Mouse (Mus musculus): ENCODE data around the gene Enpp7. TPM values are rescaled to one million over a fixed set of nuclear protein-coding genes. Genes with fewer than 3 reads are reported as not detected.

The Enpp7 gene
- polyA plus RNA-seq, 1 experiment from 2014 or later, result not detected

GRCm38 (mm10) chr11:119022068-119022894 lies 34.3 kb downstream of the Enpp7 start:
- Histone ChIP-seq H3K27me3 (peaks cover 30% of the 10 kb centered on the region), H3K4me3 (replicated peaks) (peak overlapping the region; percentile 95), H3K4me2 (peak overlapping the region; percentile 94), H3K9ac (peak overlapping the region; percentile 98), H3K9me3 (no peaks in the 10 kb centered on the region), H3K27ac (peak overlapping the region; percentile 97), H3K4me1 (peaks cover 47% of the 10 kb centered on the region), H3K36me3 (replicated peaks) (peaks cover 29% of the 10 kb centered on the region)
- 4% methylated on average over 42 of the region's 42 CpGs for WGBS
- ATAC-seq (ENCODE audit: low FRiP score), result no peak

GRCm38 (mm10) chr11:119022895-119023615 lies 35.1 kb downstream of the Enpp7 start, which contains the start of gene Cbx2:
Gene Cbx2, plus strand, starts transcription at chr11:119022962.
- under 1% methylated on average over 97 of the region's 99 CpGs for WGBS
- peak within 1 kb of the TSS; percentile 97 for H3K27ac ChIP-seq
- H3K27me3 ChIP-seq, result peaks cover 30% of the 10 kb centered on the region
- no peaks in the 10 kb centered on the region for H3K9me3 ChIP-seq
- peak within 1 kb of the TSS; percentile 98 for H3K9ac ChIP-seq
- H3K4me1 ChIP-seq, result peaks cover 43% of the 10 kb centered on the region
- H3K4me3 ChIP-seq (replicated peaks), result peak within 1 kb of the TSS; percentile 95
- peak; percentile 94 for ATAC-seq (ENCODE audit: low FRiP score)
- peaks cover 36% of the 10 kb centered on the region for H3K36me3 ChIP-seq (replicated peaks)
- peak within 1 kb of the TSS; percentile 94 for H3K4me2 ChIP-seq

- no peaks in the 10 kb centered on the region for H3K9me3 ChIP-seq
- peaks cover 49% of the 10 kb centered on the region for H3K4me1 ChIP-seq
- peaks cover 30% of the 10 kb centered on the region for H3K27me3 ChIP-seq
- H3K4me2 ChIP-seq, result peak overlapping the region; percentile 94
- ATAC-seq (ENCODE audit: low FRiP score), result peak; percentile 17
- H3K27ac ChIP-seq, result peak overlapping the region; percentile 97
- H3K4me3 ChIP-seq (replicated peaks), result peak overlapping the region; percentile 95
- under 1% methylated on average over 15 of the region's 15 CpGs for WGBS
- H3K9ac ChIP-seq, result peak overlapping the region; percentile 98
- peaks cover 42% of the 10 kb centered on the region for H3K36me3 ChIP-seq (replicated peaks)
These were observed 35.6 kb downstream of the Enpp7 start for GRCm38 (mm10) chr11:119023616-119023980.

GRCm38 (mm10) chr11:119024260-119024659 lies 36.3 kb downstream of the Enpp7 start:
- peak overlapping the region; percentile 95 for H3K4me3 ChIP-seq (replicated peaks)
- no peak for ATAC-seq (ENCODE audit: low FRiP score)
- peaks cover 26% of the 10 kb centered on the region for H3K27me3 ChIP-seq
- H3K27ac ChIP-seq, result peak overlapping the region; percentile 97
- H3K9ac ChIP-seq, result peak overlapping the region; percentile 98
- peaks cover 48% of the 10 kb centered on the region for H3K36me3 ChIP-seq (replicated peaks)
- peaks cover 55% of the 10 kb centered on the region for H3K4me1 ChIP-seq
- no peaks in the 10 kb centered on the region for H3K9me3 ChIP-seq
- peak overlapping the region; percentile 94 for H3K4me2 ChIP-seq
- 10% methylated on average over 7 of the region's 7 CpGs for WGBS

- 0 out of 2 replicates have a peak overlapping the region, but pooled peaks have one; percentile 95 for H3K4me3 ChIP-seq (replicated peaks)
- H3K9ac ChIP-seq, result 0 out of 2 replicates have a peak overlapping the region, but pooled peaks have one; percentile 14
- no peaks in the 10 kb centered on the region for H3K9me3 ChIP-seq
- peak overlapping the region; percentile 94 for H3K4me2 ChIP-seq
- peaks cover 66% of the 10 kb centered on the region for H3K36me3 ChIP-seq (replicated peaks)
- peaks cover 12% of the 10 kb centered on the region; the same call in 1 of the 2 replicates for H3K27me3 ChIP-seq
- whole genome bisulfite sequencing, result 69% methylated on average over 12 of the region's 12 CpGs
- H3K4me1 ChIP-seq, result peaks cover 57% of the 10 kb centered on the region
- ATAC-seq (ENCODE audit: low FRiP score), result no peak
- H3K27ac ChIP-seq, result no peak overlapping the region
These were observed 38.2 kb downstream of the Enpp7 start for GRCm38 (mm10) chr11:119026203-119026602.

GRCm38 (mm10) chr11:119033874-119034558 lies 46.0 kb downstream of the Enpp7 start:
- peak; percentile 54 for ATAC-seq (ENCODE audit: low FRiP score)
- H3K9me3 ChIP-seq, result no peaks in the 10 kb centered on the region
- H3K9ac ChIP-seq, result no peak overlapping the region
- H3K27me3 ChIP-seq, result peaks cover 52% of the 10 kb centered on the region
- H3K4me1 ChIP-seq, result peaks cover 56% of the 10 kb centered on the region
- H3K27ac ChIP-seq, result no peak overlapping the region
- peak overlapping the region; percentile 45 for H3K4me2 ChIP-seq
- peaks cover 25% of the 10 kb centered on the region for H3K36me3 ChIP-seq (replicated peaks)
- WGBS, result under 1% methylated on average over 26 of the region's 26 CpGs
- H3K4me3 ChIP-seq (replicated peaks), result peak overlapping the region; percentile 23; the same call in 1 of the 2 replicates

- Histone ChIP-seq H3K9ac (no peak overlapping the region), H3K4me1 (peaks cover 57% of the 10 kb centered on the region), H3K4me3 (replicated peaks) (peak overlapping the region; percentile 23; the same call in 1 of the 2 replicates), H3K36me3 (replicated peaks) (peaks cover 23% of the 10 kb centered on the region), H3K27me3 (peaks cover 59% of the 10 kb centered on the region), H3K27ac (no peak overlapping the region), H3K9me3 (no peaks in the 10 kb centered on the region), H3K4me2 (peak overlapping the region; percentile 45)
- WGBS, result 1% methylated on average over 19 of the region's 19 CpGs
- no peak for ATAC-seq (ENCODE audit: low FRiP score)
These were observed 46.6 kb downstream of the Enpp7 start for GRCm38 (mm10) chr11:119034635-119035034.

- Histone ChIP-seq H3K9ac (no peak overlapping the region), H3K4me2 (peak overlapping the region; percentile 45; the same call in 1 of the 2 replicates), H3K4me3 (replicated peaks) (peak overlapping the region; percentile 19), H3K36me3 (replicated peaks) (peaks cover 18% of the 10 kb centered on the region), H3K4me1 (peaks cover 63% of the 10 kb centered on the region), H3K27me3 (peaks cover 60% of the 10 kb centered on the region), H3K9me3 (no peaks in the 10 kb centered on the region), H3K27ac (no peak overlapping the region)
- ATAC-seq (ENCODE audit: low FRiP score), result no peak
- 2% methylated on average over 21 of the region's 21 CpGs for WGBS
These were observed 47.2 kb downstream of the Enpp7 start for GRCm38 (mm10) chr11:119035094-119035685.

- no peak overlapping the region for H3K9ac ChIP-seq
- peaks cover 64% of the 10 kb centered on the region for H3K4me1 ChIP-seq
- peaks cover 12% of the 10 kb centered on the region for H3K36me3 ChIP-seq (replicated peaks)
- H3K27ac ChIP-seq, result no peak overlapping the region
- ATAC-seq (ENCODE audit: low FRiP score), result no peak
- 1% methylated on average over 21 of the region's 21 CpGs for WGBS
- no peaks in the 10 kb centered on the region for H3K9me3 ChIP-seq
- peak overlapping the region; percentile 19 for H3K4me3 ChIP-seq (replicated peaks)
- H3K27me3 ChIP-seq, result peaks cover 60% of the 10 kb centered on the region
- peak overlapping the region; percentile 45; the same call in 1 of the 2 replicates for H3K4me2 ChIP-seq
These were observed 47.7 kb downstream of the Enpp7 start for GRCm38 (mm10) chr11:119035686-119036165.

- under 1% methylated on average over 15 of the region's 15 CpGs for WGBS
- Histone ChIP-seq H3K4me3 (replicated peaks) (no peak overlapping the region), H3K4me2 (peak overlapping the region; percentile 83), H3K9ac (no peak overlapping the region), H3K9me3 (no peaks in the 10 kb centered on the region), H3K4me1 (peaks cover 65% of the 10 kb centered on the region), H3K36me3 (replicated peaks) (peaks cover 10% of the 10 kb centered on the region), H3K27ac (no peak overlapping the region), H3K27me3 (peaks cover 61% of the 10 kb centered on the region)
- no peak for ATAC-seq (ENCODE audit: low FRiP score)
These were observed 48.5 kb downstream of the Enpp7 start for GRCm38 (mm10) chr11:119036447-119036846.

GRCm38 (mm10) chr11:119036934-119037779 lies 49.2 kb downstream of the Enpp7 start:
- peak overlapping the region; percentile 48 for H3K4me3 ChIP-seq (replicated peaks)
- H3K27me3 ChIP-seq, result peaks cover 68% of the 10 kb centered on the region
- peaks cover 72% of the 10 kb centered on the region for H3K4me1 ChIP-seq
- H3K9me3 ChIP-seq, result no peaks in the 10 kb centered on the region
- ATAC-seq (ENCODE audit: low FRiP score), result no peak
- H3K36me3 ChIP-seq (replicated peaks), result peaks cover 10% of the 10 kb centered on the region
- no peak overlapping the region for H3K27ac ChIP-seq
- WGBS, result under 1% methylated on average over 57 of the region's 57 CpGs
- peak overlapping the region; percentile 83 for H3K4me2 ChIP-seq
- peak overlapping the region; percentile 67 for H3K9ac ChIP-seq

Measured in forebrain, embryonic 12.5 days (tissue).